Mouse (Mus musculus): ENCODE results near the gene Cnep1r1. TPM values are rescaled to one million over a fixed set of nuclear protein-coding genes. Genes with fewer than 3 reads are reported as not detected.

The Cnep1r1 gene
- total RNA-seq, 2 experiments from 2014 or later: 33.4 to 34.3 TPM

DNA sequence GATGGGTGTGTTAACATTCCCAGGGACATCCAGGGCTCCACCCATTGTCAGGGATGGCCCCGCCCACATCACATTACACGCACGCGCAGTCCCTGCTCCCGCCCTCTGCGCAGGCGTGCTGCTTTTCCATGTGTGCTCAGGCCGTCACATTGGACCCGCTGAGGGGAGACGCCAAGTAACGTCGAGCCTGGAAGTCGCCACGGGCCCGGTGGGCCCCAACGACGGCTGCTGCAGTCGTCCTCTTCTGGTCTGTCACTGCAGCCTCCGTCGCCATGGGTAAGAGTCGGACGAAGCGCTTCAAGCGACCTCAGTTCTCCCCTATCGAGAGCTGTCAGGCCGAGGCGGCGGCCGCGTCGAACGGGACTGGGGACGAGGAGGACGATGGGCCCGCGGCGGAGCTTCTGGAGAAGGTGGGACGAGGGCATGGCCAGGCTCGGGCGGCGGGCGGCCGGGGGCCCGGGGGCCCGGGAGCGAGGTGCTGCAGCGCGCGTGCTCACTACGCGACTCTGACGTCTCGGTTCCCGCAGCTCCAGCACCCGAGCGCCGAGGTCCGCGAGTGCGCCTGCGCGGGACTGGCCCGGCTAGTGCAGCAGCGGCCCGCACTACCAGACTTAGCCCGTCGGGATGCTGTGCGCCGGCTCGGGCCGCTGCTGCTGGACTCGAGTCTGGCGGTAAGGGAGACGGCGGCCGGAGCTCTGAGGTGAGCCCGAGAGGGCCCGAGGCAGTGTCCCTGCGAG lies 19.3 kb downstream of the Cnep1r1 start, which contains the start of gene Heatr3:
Gene Heatr3 (plus strand): TSS at position 108 of the 737 bp plus-strand sequence.
- peak; percentile 94 to 95 for DNase-seq (ENCODE audit: extremely low spot score in 1 of 2, low spot score in 2 of 2)
- intact Hi-C loops (cut with DNase I): no loop called here
- peak; percentile 36 for TF ChIP-seq CTCF (IDR thresholded peaks at IDR 0.05)
- H3K27ac ChIP-seq: peak within 1 kb of the TSS; percentile 88
- peak within 1 kb of the TSS; percentile 96 for H3K4me3 ChIP-seq

- no peak for DNase-seq (ENCODE audit: extremely low spot score in 1 of 2, low spot score in 2 of 2)
- TF ChIP-seq CTCF (IDR thresholded peaks at IDR 0.05): no peak
- H3K4me3 ChIP-seq: peak overlapping the region; percentile 96; the same call in 1 of the 2 replicates
- intact Hi-C loops (cut with DNase I): no loop called here
- H3K27ac ChIP-seq: no peak overlapping the region
Measured at GRCm38 (mm10) chr8:88139256-88139655, 20.7 kb downstream of the Cnep1r1 start.

GRCm38 (mm10) chr8:88141629-88142028 lies 23.1 kb downstream of the Cnep1r1 start:
- no peak for DNase-seq (ENCODE audit: extremely low spot score in 1 of 2, low spot score in 2 of 2)
- no peak for TF ChIP-seq CTCF (IDR thresholded peaks at IDR 0.05)
- intact Hi-C loops (cut with DNase I): no loop called here
- H3K4me3 ChIP-seq: no peak overlapping the region
- H3K27ac ChIP-seq: no peak overlapping the region

DNA sequence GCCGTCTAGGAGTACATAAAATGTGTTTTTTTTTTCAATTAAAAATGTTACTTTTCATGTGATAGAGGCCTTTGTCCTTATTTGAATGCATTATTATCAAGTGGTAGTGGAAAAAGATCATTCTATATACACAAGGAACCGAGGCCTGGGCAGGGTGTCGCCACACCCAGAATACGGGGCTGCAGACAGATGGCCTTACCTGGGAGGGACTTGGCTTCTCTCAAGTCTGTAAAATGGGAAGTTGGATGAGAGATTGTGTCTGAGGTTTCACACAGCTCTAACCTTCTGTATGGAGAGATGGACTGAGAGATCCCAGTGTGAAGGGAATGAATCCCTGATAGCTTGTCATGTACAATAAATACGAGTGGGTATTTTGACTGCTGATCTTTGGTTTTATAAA lies 25.5 kb downstream of the Cnep1r1 start:
- Histone ChIP-seq H3K4me3 (no peak overlapping the region), H3K27ac (no peak overlapping the region)
- intact Hi-C loops (cut with DNase I): no loop called here
- TF ChIP-seq CTCF (IDR thresholded peaks at IDR 0.05): no peak
- no peak for DNase-seq (ENCODE audit: extremely low spot score in 1 of 2, low spot score in 2 of 2)

DNA sequence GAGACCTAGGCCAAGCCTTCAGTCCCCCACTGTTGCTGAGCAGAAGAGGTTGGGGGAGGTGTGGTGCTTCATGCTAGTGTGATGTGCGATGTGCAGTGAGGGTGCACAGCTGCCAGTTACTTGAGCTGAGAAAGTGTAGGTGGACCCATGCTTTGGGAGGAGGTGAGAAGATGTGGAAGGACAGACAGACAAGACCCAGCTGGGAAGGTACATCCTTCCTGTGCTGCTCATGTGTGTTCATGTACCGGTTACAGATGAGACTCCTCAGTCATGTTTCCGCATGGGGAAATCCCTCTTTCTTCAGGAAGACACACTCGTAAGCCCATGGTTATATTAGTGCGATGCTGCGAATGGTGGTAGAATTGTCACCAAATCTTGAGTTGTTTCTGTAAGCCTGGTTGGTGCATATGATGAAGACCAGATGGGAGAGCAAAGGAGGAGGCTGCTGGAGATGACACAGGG lies 32.4 kb downstream of the Cnep1r1 start:
- TF ChIP-seq CTCF (IDR thresholded peaks at IDR 0.05): no peak
- Histone ChIP-seq H3K4me3 (no peak overlapping the region), H3K27ac (peak overlapping the region; percentile 8; the same call in 1 of the 2 replicates)
- intact Hi-C loops (cut with DNase I): loop anchor here (10.0 kb wide), 1 partner anchor 574 kb away; no protein-coding TSS in a partner anchor
- peak; percentile 16 to 26 for DNase-seq (ENCODE audit: extremely low spot score in 1 of 2, low spot score in 2 of 2)

- TF ChIP-seq CTCF (IDR thresholded peaks at IDR 0.05): no peak
- H3K27ac ChIP-seq: no peak overlapping the region
- H3K4me3 ChIP-seq: no peak overlapping the region
- DNase-seq (ENCODE audit: extremely low spot score in 1 of 2, low spot score in 2 of 2): peak in 1 of 2 experiments; percentile 14
- intact Hi-C loops (cut with DNase I): loop anchor here (10.0 kb wide), 2 partner anchors 84 to 174 kb away; no protein-coding TSS in a partner anchor
Measured at GRCm38 (mm10) chr8:88160237-88160995, 41.8 kb downstream of the Cnep1r1 start.

DNA sequence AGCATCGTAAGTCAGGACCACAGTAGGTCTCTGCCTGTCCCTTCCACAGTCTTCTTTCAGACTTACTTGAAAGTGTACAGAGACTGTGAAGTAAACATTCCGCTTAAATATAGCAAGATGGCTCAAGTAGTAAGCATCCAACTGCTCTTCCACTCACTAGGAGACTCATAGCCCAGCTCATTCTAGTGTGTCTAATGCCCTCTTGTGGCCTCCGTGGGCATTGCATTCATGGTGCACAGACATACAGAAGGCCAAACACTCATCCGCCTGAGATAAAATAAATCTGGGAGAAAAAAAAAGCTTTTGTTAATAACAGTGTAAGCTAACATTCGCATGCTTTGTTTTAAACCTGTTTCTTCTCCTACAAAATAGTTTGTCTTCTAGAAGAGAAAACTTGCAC lies 42.9 kb downstream of the Cnep1r1 start:
- DNase-seq (ENCODE audit: extremely low spot score in 1 of 2, low spot score in 2 of 2): peak; percentile 48 to 58
- H3K27ac ChIP-seq: no peak overlapping the region
- intact Hi-C loops (cut with DNase I): loop anchor here (10.0 kb wide), 2 partner anchors 83 to 173 kb away; no protein-coding TSS in a partner anchor
- peak; percentile 71 for TF ChIP-seq CTCF (IDR thresholded peaks at IDR 0.05)
- no peak overlapping the region for H3K4me3 ChIP-seq

GRCm38 (mm10) chr8:88175264-88175663 lies 56.7 kb downstream of the Cnep1r1 start:
- Histone ChIP-seq H3K4me3 (no peak overlapping the region), H3K27ac (no peak overlapping the region)
- TF ChIP-seq CTCF (IDR thresholded peaks at IDR 0.05): no peak
- intact Hi-C loops (cut with DNase I): no loop called here
- DNase-seq (ENCODE audit: extremely low spot score in 1 of 2, low spot score in 2 of 2): no peak

- H3K4me3 ChIP-seq: no peak overlapping the region
- TF ChIP-seq CTCF (IDR thresholded peaks at IDR 0.05): no peak
- DNase-seq (ENCODE audit: extremely low spot score in 1 of 2, low spot score in 2 of 2): no peak
- intact Hi-C loops (cut with DNase I): no loop called here
- no peak overlapping the region for H3K27ac ChIP-seq
Measured at GRCm38 (mm10) chr8:88177291-88177690, 58.7 kb downstream of the Cnep1r1 start.

DNA sequence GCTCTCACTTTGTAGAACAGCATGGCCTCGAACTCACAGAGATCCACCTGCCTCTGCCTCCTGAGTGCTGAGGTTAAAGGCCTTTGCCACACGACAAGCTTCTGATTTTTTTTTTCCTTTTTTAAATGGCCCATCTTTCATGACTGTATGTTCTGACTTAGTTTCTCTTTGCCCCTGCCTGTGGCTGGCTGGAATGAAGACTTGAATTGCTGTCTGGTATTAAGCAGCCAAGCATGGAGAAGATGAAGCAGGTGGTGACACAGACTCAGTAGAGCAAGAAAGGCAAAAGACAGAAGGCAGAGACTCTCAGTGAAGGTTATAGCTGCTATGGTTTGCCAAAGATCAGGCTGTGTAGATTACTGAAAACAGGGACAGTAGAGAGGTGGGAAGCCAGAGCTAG lies 64.6 kb downstream of the Cnep1r1 start:
- Histone ChIP-seq H3K4me3 (no peak overlapping the region), H3K27ac (no peak overlapping the region)
- intact Hi-C loops (cut with DNase I): no loop called here
- DNase-seq (ENCODE audit: extremely low spot score in 1 of 2, low spot score in 2 of 2): no peak
- TF ChIP-seq CTCF (IDR thresholded peaks at IDR 0.05): no peak

Small RNA genes lying within 50 kb of the gene (microRNA-seq; reads per million reads assigned to microRNA genes)
- 0.72 to 3.7 reads per million in 2 experiments for gene Mir7071

Other genes starting within 250 kb of the Cnep1r1 start
- 10 to 100 TPM; 25.4 to 32.6 TPM for gene Zfp423, start 159.2 kb upstream of the Cnep1r1 start, total RNA-seq (2021)
- 10 to 100 TPM; 30.4 to 30.7 TPM for gene Heatr3, start 19.1 kb downstream of the Cnep1r1 start, total RNA-seq (2021)
- gene Tent4b, start 80.4 kb downstream of the Cnep1r1 start, total RNA-seq (2021): 10 to 100 TPM; 38.6 to 39.8 TPM
- gene Adcy7, start 153.6 kb downstream of the Cnep1r1 start, total RNA-seq (2021): 1 to 10 TPM; 4.1 to 4.8 TPM
- gene Brd7, start 243.4 kb downstream of the Cnep1r1 start, total RNA-seq (2021): 10 to 100 TPM; 45.6 to 57.3 TPM